Mouse (Mus musculus) cerebellum, adult 9-11 months (tissue): ENCODE data around the gene Myh13.
A peak's percentile ranks its signal among the peaks of the same experiment; 100 is the strongest.

ENCODE experiments used
- DNase-seq: peaks from one replicate; pipeline ENCODE4 v3.0.0; 2022

Myh13 gene

DNA sequence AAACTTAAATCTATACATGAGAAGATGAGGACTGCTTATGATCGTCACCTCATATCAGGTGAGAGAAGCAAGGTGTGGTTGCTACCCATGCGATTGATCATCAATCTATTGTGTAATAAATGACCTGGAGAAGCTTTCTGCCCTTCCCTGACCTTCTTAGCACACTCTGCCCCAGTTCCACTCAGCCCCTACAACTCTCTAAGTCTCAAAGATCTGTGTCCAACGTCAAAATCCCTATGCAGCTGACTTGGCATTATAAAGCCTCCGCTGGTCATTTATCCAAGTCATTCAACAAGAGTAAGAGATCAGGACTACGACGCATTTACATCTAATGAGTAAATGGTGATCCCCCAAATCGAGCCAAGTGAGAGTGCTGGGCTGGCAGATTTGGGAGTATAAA lies at the start of gene Myh13:
TSS of gene Myh13 (plus strand) at position 301 of the 400 bp plus-strand sequence.
- DNase-seq, result no peak

DNA sequence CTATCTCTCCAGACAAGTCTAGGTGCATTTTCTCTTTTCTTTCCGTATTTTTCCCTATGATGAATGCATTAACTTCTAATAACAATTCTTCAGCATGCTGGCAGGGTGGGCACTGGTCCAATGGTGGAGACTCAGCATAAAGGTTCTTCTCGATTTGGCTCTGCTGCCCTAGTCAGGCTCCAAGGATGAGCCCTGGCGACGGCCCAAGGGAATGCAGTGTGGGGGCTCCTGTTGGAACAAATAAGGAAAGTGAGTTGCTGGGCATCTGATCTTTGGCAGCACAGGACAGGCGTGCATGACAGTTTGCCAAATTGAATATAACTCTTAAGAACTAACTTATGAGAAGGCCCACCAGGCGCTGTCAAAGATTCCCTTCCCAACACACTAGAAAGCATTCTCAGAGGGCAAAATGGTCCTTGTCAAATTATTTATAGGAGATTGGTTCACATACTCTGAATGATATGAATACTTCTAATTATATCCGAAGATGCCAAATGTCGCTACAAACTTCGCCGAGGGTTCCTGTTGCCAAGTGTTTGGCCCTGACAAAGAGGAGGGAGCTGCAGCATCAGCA lies 44.8 kb upstream of the Myh13 start, which contains the start of gene Myh8:
TSS of gene Myh8 (plus strand) at position 524 of the 574 bp plus-strand sequence.
- peak; percentile 7 for DNase-seq

DNA sequence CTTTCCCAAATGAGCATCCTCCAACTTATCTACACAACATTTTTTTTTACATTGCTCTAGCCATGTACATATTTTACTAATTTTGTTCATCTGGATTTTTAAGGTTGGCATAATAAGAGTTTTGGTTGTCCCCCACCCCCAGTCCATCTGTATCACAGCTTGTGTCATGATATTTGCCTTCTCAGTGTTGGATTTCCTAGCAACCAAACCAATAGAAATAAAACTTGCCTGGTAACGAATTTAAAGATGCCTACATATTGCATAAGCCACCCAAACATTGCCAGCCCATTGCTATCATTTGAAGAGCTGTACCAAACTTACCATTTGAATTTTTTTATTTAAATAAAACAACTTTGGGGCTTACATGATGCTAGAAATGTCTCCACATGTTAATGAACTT lies 28.0 kb upstream of the Myh13 start:
- DNase-seq, result no peak

DNA sequence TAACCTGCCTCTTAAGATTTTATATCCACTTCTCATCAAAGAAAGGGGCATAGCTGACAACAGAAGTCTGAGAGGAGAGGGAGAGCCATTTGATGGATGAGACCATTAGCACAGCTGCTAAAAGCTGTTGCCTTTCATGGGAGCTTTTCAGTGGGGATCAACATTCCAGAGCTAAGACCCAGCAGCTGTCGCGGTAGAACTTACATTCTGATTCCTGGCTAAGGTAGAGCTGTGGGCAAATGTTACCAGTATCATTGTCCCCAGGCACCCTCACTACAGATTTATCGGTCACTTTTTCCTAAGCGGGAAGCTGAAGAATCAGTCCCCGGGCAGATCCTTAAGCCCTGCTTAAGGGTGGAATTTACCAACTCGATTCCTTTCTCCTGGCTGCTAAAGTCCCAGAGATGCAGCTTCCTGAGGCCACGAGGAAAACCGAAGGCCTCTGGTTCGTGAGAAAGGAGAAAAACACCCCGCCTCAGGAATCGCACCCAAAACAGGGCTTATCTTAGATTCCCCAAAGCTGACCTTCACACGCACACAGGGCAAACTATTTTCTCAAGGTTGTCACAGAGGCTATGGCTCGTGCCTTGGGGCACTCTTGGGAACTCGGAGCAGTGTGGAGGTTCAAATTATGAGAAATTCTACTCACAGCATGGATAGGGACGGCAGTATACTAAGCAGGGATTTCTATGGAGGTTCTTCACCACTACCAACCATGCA lies 7.6 kb upstream of the Myh13 start:
- no peak for DNase-seq

DNA sequence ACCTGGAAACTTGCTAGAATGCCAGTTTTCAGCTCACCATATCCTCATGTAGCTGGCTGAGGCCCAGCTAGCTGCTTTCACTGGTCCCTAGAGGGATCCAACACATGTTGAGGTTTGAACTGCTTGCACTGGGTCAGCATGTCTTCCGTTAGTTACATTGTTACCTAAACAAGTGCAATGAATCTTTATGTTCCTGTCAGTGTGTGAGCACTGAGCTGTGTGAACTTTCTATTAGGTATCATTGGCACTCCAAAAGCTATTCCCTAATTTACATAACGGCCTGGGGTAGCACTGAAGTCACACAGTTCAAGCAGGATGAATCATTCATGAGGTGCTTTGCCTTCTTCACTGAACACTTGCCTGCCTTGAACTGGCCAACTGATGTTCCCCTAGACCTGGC lies 5.1 kb downstream of the Myh13 start:
- DNase-seq, result no peak

DNA sequence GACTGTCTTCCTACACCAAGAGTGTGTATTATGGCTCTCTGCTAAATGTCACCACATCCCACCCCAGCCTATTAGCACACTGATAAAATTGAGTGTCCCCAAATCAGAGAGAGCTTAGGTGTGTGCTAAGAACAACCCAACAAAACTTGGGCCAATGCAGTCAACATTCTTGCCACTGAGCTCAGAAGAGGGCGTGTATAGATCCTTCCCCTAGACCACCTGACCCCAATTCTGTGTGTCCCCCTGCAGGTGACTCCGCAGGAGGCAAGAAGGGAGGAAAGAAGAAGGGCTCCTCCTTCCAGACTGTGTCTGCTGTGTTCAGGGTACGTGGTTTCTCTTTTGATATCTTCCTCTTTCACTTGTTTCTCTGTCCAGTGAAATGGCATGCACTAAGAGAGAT lies 23.1 kb downstream of the Myh13 start:
- DNase-seq, result no peak

DNA sequence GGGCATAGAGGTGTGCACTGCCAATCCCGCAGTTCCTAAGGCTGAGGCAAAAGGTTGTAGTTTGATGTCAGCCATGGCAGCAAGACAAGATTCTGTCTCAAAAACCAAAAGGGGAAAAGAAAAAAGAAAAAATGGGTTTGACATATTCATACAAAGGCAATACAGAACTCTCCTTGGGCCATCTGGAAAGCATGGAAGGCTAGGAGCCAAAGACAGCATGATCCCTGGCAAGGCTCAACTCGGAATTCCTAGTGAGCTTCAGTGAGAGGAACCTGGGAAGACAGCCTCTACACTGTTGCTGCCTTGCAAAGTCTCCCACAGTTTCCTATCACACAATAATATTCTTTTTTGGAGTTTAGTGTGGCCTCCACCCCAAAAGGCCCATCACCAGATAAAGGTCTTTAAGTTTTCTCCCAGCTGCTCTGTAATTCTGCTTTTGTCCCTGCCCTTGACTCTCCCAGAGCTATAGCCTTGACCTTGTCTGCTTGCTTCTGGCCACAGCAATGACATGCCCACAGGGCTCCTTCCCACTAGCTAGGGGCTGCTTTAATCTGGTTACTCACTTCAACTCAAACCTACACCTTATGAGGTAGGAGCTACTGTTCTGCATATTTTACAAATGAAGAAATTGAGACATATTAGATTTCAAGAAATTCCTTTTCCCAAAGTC lies 23.9 kb downstream of the Myh13 start:
- peak; percentile 58 for DNase-seq

DNA sequence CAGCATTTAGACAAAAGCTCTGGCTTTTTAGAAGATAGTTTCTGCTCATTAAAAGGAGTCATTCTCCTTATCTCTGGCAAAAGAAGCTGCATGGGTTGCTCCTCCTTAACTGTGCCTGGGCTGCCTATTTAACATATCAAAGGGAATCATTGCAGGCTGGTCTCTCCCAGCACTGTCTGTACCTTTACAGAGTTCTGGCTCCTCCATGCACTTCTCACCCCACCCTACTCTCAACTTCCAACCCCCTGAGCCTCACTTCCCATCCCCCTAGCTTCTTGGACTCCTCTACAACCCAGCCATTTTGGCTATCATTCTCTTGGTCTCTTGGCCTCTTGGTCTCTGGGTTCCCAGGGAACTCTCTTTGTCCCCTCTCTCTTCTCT lies 24.4 kb downstream of the Myh13 start:
- no peak for DNase-seq

DNA sequence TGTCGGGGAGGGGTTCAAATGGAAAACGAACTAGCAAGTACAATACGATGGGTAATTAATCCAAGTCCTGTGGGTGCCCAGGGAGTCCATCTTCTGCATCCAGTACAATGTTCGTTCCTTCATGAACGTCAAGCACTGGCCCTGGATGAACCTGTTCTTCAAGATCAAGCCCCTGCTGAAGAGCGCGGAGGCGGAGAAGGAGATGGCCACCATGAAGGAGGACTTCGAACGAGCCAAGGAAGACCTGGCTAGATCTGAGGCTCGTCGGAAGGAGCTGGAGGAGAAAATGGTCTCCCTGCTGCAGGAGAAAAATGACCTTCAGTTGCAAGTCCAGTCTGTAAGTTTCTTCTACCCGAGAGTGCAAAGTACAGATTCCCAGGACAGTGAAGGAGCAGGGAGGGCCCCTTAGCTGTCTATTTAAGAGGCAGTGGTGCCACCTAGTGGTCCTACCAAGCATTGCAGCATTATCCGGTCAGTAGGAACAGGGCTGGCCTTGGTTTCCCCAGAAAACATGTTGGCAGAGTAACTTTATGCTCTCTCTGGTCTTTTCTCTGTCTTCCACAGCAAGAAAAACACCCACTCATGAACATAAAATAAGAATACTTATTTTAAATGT lies 28.8 kb downstream of the Myh13 start:
- DNase-seq, result peak; percentile 59

DNA sequence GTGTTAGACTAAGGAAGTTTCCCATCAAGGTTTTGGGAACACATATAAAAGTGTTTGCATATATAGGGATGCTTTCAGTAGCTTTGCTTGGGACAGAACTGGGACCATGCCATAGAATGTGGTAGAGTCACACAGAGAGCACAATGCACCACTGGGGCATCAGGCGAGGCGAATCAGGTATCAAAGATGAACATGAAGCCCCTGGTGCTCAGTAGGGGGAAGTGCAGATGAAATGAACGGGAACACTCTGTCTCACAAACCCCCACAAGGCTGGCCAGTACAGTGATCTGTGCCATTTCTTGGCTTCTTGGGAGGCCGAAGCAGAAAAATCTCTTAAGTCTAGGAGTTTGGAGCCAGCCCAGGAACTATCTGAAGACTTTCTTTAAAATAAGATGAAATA lies 31.6 kb downstream of the Myh13 start:
- no peak for DNase-seq

DNA sequence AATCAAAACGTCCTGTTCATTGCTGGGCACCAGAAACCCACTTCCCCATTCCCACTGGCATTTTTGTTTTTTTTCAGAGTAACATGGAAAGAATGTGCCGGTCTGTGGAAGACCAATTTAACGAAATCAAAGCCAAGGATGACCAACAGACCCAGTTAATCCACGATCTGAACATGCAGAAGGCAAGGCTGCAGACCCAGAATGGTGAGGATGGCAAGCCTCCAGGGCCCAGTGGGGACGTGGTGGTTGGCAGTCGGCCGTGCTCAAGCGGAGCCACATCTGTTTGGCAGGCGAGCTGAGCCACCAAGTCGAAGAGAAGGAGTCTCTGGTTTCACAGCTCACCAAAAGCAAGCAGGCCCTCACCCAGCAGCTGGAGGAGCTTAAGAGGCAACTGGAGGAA lies 36.6 kb downstream of the Myh13 start:
- DNase-seq, result no peak

DNA sequence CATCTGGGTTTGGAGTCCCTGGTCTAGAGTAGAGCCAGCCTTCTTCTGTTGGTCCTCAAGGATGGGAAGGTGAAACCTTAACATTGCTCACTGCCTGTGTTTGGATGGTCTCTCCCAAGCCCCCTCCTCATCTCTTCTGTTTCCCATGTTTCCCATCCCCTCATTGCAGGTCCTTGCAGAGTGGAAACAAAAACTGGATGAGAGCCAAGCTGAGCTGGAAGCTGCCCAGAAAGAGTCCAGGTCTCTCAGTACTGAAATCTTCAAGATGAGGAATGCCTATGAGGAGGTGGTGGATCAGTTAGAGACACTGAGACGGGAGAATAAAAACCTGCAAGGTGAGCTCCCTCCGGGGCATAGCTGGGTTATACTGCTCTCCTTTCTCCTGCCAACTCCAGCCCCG lies 40.8 kb downstream of the Myh13 start:
- DNase-seq, result no peak

DNA sequence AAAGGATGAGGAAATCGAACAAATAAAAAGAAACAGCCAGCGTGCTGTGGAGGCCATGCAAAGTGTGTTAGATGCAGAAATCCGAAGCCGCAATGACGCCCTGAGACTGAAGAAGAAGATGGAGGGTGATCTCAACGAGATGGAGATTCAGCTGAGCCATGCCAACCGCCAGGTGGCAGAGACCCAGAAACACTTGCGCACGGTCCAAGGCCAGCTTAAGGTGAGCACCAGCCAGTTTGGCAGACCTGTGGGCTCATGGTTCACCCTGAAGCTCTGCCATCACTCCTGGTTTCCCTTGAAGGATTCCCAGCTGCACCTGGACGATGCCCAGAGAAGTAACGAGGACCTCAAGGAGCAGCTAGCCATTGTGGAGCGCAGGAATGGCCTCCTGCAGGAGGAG lies 43.1 kb downstream of the Myh13 start:
- peak; percentile 61 for DNase-seq

DNA sequence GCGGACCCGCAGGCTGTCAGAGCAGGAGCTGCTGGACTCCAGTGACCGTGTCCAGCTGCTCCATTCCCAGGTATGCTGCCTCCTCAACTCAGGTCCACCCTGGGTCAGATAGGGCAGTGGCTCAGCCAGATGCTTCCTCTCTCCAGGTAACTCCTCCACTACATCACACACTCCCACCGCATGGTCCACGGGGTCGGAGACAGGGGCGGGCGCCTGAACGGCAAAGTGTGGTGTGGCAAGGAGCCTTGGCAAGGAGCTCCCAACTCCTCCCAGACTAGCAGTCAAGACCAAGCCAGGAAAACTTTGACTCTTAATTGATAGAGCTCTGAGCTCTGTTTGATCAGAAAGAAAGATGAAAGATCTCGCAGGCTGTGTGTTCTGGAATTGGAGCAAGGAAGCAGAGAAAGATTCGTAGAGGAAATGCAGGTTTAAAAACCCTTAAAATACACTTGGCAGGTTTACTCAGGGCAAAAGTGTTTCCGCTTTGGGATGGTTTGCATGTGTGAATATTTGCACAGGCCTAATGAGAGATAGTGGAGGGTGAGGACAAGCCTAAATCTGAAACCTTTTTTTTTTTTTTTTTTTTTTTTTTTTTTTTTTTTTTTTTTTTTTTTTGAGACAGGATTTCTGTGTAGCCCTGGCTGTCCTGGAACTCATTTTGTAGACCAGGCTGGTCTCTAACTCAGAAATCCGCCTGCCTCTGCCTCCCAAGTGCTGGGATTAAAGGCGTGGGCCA lies 43.7 kb downstream of the Myh13 start:
- DNase-seq, result no peak

DNA sequence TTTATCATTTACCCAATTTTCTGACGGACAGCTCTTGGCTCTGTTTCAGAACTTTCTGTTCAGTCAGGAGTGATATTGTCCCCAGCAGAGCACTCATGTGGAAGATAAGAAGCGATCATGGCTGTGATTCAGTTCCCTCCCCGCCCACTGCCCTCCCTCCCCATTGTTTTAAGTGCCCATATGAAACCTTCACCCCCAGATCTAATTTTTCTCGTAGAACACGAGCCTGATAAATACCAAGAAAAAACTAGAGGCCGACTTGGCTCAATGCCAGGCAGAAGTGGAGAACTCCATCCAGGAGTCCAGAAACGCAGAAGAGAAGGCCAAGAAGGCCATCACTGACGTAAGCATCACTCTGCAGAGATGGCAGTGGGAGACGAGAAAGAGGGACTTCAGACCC lies 45.5 kb downstream of the Myh13 start:
- no peak for DNase-seq

DNA sequence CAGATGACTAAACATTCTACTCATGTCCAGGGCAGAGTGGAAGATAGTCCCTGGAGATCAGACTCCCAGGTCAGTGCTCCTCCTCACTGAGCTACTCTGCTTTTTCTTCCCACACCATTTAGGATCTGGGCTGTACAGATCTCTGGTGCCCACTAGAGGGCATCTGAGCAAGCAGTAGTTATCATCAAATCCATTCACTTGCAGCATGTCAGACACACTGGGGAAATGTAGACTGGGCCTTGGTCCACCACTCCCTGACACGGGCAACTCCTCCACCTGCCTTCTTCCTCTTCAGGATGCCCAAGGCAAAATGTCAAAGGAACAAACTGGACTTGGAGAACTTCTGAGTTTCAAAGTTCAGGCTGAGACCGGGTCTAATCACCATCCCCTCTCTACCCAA lies 51.9 kb downstream of the Myh13 start:
- peak; percentile 28 for DNase-seq

DNA sequence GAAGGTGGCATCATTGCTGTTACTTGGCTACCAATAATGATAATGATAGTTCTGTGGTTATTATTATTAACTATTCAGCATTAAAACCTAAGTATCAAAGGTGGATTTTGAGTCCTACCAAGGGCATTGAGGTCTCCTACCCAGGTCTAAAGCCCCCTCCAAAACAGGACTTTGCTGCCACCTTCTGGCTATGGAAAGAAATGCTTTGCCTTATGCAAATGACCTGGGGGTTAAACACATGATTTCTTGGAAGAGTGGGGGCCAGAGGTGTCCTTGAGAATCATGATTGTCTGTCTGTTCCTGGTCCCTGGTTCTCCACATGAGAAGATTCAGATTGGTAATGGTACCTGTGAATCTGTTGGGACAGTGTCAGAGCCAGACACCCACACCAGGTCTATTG lies 54.9 kb downstream of the Myh13 start:
- DNase-seq, result no peak

DNA sequence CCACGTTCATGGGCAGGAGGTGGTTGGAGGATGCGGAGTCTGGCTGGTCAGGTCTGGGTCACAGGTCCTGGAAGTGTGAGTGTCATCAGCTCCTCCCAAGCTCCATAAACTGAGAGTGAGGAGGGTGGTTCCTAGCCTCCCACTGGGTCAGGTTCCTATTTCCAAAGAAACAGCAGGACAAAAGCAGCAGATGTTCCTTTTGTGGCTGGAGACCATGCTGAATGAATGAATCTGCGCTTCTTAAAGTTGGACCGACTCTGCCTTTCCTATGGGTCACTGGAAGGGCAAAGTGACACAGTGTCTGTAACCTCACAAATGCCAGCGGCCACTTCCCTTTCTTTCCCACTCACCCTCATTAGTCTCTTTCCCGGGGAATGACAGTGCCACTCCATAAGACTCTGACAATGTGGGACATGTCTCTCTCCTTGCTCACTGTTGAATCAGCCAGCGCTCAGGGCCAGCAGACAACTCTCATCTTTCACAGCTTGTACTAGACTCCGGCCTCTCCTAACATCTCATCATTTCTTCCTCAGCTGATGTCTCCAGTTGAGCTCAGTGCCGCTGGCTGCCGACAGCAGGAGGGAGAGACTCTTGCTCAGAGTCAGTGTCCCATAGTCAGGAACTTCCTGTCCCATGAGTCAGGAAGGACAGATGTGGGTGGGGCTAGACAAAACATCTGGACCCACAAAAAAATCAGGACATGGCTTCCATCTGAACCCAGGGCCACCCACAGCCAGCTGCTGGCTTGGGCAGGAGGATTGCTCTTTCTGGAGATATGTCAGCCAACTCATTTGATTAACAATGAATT lies 58.4 kb downstream of the Myh13 start:
- DNase-seq, result no peak

DNA sequence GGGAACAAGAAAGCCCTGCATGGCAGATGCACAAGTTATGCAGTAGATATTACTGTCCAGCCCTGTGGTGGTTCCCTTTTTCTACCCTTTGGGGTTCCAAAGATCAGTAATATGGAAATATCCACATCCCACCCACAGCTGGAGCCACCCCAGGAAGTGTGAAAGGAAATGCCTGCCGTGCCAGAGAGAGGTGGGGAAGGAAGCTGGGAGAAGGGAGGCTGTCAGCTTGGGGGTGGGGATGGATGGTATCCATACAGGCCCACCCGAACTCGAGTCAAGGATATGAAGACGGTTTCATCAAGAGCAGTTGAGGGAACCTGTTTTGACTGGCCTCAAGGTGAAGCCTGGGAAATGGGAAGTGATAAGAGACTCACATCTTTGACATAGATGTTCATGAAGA lies 60.4 kb downstream of the Myh13 start:
- no peak for DNase-seq

DNA sequence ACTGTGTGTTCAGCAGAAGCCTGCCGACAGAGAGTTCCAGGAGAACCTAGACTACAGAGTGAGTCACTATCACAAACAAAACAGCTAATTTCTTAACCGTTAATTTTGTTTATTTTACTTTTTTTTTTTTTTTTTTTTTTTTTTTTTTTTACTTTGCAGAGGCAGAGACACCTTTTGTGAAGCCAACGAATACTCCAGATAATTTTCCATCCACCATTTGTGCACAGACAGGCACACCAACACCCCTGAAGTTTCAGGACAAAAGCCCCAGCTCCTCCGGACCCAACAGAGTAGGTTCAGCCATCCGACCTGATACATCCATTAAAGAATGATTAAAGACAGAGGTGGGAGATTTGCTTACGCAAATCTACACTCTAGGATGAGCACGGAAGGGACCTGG lies 63.2 kb downstream of the Myh13 start:
- DNase-seq, result no peak

DNA sequence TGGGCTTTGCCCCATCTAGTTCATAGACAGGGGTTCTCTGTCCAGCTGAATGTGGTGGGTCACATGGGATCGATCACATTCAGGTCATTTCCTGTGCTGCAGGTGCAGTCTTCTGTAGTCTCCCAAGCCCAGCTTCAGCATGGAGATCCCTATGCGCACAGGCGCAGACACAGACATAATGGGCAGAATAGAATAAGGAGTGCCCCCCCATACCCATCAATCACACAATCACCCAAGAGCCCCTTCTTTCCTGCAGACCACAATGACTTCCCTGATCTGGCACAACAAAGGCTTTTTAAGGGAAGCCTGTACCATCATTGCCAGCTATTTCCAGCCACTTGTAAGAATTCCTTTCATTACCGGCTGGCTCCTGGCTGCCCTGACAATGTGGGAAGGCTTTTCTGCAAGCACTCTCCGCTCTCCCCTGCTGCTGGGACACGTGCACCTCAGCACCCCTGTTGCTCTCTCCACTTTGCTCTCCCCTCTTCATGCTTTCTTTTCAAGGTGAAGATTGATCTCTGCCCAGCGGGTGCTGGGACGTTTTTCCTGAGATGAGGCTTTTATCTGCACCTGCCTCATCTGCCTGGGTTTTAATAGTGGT lies 65.5 kb downstream of the Myh13 start:
- DNase-seq, result no peak
